Mouse (Mus musculus): ENCODE results near the gene Nfu1. TPM values are rescaled to one million over a fixed set of nuclear protein-coding genes. Genes with fewer than 3 reads are reported as not detected.

Gene Nfu1
- total RNA-seq, 2 experiments from 2014 or later, result 57.5 to 59.6 TPM

DNA sequence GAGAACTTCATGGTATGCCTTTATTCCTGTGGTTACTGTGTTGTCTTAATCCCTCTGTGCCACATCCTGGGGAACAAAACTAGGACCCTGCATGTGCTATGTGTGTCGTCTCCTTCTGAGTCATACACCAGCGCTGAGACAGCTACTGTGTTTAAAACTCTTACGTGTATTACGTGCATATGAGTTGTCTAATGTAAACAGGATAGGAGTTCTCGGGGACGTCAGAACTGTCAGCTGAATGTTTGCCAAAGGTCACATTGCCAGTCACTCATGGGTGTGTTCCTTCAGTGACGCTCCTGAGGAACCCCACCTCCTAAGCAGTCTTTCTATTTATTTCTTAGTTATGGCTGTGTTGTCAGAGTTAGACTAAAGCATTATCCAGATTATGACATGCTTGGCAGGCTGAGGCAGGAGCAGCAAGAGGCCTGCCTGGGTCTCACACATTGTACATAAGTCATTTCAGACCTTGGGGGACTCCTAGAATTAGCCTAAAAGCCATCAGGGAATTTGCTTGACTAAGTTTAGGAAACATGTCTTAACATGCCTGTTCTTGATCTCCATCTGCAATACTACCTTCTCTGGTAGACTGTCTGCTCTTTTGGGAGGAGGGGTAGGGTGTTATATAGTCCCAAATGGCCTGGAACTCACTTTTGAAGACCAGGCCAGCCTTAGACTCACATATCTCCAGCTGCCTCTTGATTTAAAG lies 60.3 kb downstream of the Nfu1 start:
- no peak for DNase-seq (ENCODE audit: extremely low spot score in 1 of 2, low spot score in 1 of 2)

GRCm38 (mm10) chr6:87070641-87071040 lies 61.6 kb downstream of the Nfu1 start:
- DNase-seq (ENCODE audit: extremely low spot score in 1 of 2, low spot score in 1 of 2), result no peak

DNA sequence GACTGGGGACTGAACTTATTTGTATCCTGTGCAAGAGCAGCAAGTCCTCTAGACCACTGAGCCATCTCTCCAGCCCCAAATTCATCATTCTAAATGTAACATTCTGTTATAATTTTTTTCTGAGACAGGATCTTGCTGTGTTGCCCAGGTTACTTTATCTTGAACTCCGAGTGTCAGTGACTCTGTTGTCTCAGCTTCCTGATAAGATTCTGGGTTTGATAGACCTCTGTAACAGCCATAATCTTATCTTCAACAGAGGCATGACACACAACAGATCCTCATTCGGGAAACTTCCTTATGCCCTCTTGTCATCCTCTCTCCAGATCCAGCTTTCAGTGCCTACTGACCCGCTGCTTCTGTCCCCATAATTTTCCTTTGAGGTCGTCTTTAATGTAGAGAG lies 63.7 kb downstream of the Nfu1 start:
- DNase-seq (ENCODE audit: extremely low spot score in 1 of 2, low spot score in 1 of 2), result no peak

- no peak for DNase-seq (ENCODE audit: extremely low spot score in 1 of 2, low spot score in 1 of 2)
These were observed 66.2 kb downstream of the Nfu1 start for GRCm38 (mm10) chr6:87075092-87075685.

Other genes starting within 250 kb of the Nfu1 start
- 1 to 10 TPM; 4.8 to 6.2 TPM for gene Anxa4, start 215.7 kb upstream of the Nfu1 start, total RNA-seq (2021)
- gene Aak1, start 159.7 kb upstream of the Nfu1 start, total RNA-seq (2021), result 100 to 1,000 TPM; 399 to 433 TPM
- gene Gfpt1, start 33.6 kb downstream of the Nfu1 start, total RNA-seq (2021), result 10 to 100 TPM; 50.0 to 51.7 TPM
- gene D6Ertd527e, start 95.5 kb downstream of the Nfu1 start, total RNA-seq (2021), result not detected